Mouse (Mus musculus) ES-Bruce4 (cell line): ENCODE results near the gene Clptm1.

Experiments used
- CTCF ChIP-seq: IDR thresholded peaks from one replicate; pipeline ENCODE4 v1.8.1; 2011; ENCODE audit warnings: low read depth, low read length
- POLR2A ChIP-seq: IDR thresholded peaks from one replicate; pipeline ENCODE4 v1.8.1; 2011; ENCODE audit warnings: low read length; ENCODE audit not compliant: insufficient read depth

DNA sequence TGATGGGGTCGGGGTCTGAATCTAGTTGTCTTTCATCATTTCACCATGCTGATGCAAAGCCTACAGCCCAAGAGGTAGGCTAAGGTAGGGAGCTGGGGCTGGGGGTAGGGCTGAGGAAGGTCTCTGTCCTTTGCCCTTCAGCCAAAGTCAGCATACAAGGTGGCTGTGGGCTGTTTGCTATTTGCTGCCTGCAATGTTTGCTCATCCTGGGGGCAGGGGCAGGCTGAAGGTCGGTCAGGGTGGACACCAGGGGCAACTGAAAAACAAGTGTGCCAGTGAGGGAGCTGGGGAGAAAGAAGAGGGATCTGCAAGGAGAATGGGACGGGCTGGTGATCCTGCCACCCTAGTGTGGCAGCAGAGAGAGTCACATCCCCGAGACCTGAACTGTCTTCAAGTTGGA is 20.5 kb upstream of the Clptm1 start:
- TF ChIP-seq CTCF (no peak), POLR2A (no peak)
